Mouse (Mus musculus) megakaryocyte, embryonic 14.5 days (primary cell): ENCODE results near the gene Slc6a11. TPM values are rescaled to one million over a fixed set of nuclear protein-coding genes. Genes with fewer than 3 reads are reported as not detected.

Experiments
- H3K27me3 ChIP-seq: replicated peaks from 2 replicates; pipeline ENCODE3; 2012; ENCODE audit warnings: inconsistent platforms
- H3K36me3 ChIP-seq: replicated peaks from 2 replicates; pipeline ENCODE3; 2012; ENCODE audit warnings: low read length, inconsistent platforms, mixed read lengths
- H3K4me1 ChIP-seq: 2 replicates; pipeline ENCODE4 v1.6.1; 2012; ENCODE audit warnings: inconsistent platforms
- H3K4me3 ChIP-seq: replicated peaks from 2 replicates; pipeline ENCODE3; 2012; ENCODE audit warnings: moderate library complexity, mild to moderate bottlenecking, inconsistent platforms
- H3K9me3 ChIP-seq: 2 replicates; pipeline ENCODE4 v1.6.1; 2012; ENCODE audit warnings: inconsistent platforms
- FLI1 ChIP-seq: IDR thresholded peaks from 2 replicates; pipeline ENCODE4 v1.6.1; 2012; ENCODE audit warnings: low read length, inconsistent platforms, mixed read lengths
- GATA1 ChIP-seq: IDR thresholded peaks from 3 replicates; pipeline ENCODE4 v1.6.1; 2012; ENCODE audit warnings: mixed read lengths, low read length, inconsistent platforms, borderline replicate concordance
- polyA plus RNA-seq: library from polyadenylated mRNA; stranded (reverse); fragments of >175 nt; gene quantifications from 2 replicates; pipeline ENCODE4 v1.2.3, GENCODE M21; 2012; ENCODE audit warnings: low replicate concordance; ENCODE audit not compliant: insufficient read depth

Slc6a11 gene
- polyA plus RNA-seq, 1 experiment: not detected

DNA sequence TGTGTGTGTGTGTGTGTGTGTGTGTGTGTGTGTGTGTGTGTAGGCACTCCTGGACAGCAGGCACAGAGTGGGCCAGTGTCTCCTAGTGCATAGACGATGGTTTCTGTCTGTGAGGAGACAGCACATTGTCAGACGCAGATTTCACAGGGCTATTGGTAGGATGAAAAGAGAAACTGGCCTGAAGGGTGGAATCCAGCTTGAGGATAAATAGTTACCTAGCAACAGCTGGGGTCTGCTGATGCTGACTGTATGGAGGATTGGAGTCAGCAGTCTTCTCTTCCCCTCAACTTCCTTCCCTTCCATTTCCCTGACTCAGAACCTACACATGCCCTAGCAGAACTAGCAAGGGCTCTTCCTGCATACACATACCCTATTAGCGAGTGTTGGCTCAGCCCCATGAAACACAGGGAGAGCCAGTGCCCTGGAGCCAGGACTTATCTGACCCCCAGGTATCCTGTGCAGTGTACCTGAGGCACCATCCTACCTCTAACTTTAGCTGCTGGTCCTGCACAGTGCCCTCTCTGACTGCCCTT lies 127.7 kb downstream of the Slc6a11 start:
- no peaks in the 10 kb centered on the region for H3K36me3 ChIP-seq
- H3K4me3 ChIP-seq: no peak overlapping the region
- H3K4me1 ChIP-seq: 0 out of 2 replicates have a peak, but pooled peaks cover 3% of the 10 kb centered on the region
- peaks cover 31% of the 10 kb centered on the region for H3K27me3 ChIP-seq
- no peaks in the 10 kb centered on the region for H3K9me3 ChIP-seq
- TF ChIP-seq GATA1: no peak

- TF ChIP-seq GATA1 (no peak), FLI1 (no peak)
These were observed 130.6 kb downstream of the Slc6a11 start for GRCm38 (mm10) chr6:114261609-114262008.

GRCm38 (mm10) chr6:114264010-114264409 lies 133.0 kb downstream of the Slc6a11 start:
- Histone ChIP-seq H3K27me3 (peaks cover 32% of the 10 kb centered on the region), H3K9me3 (no peaks in the 10 kb centered on the region), H3K36me3 (no peaks in the 10 kb centered on the region), H3K4me1 (no peaks in the 10 kb centered on the region), H3K4me3 (no peak overlapping the region)
- TF ChIP-seq FLI1: no peak
- no peak for TF ChIP-seq GATA1

More at GRCm38 (mm10) chr6:114261609-114262008, 130.6 kb downstream of the Slc6a11 start:
- peaks cover 36% of the 10 kb centered on the region for H3K27me3 ChIP-seq
- H3K36me3 ChIP-seq: no peaks in the 10 kb centered on the region
- 0 out of 2 replicates have a peak, but pooled peaks cover 3% of the 10 kb centered on the region for H3K4me1 ChIP-seq
- H3K9me3 ChIP-seq: no peaks in the 10 kb centered on the region
- no peak overlapping the region for H3K4me3 ChIP-seq

GRCm38 (mm10) chr6:114264426-114264825 lies 133.4 kb downstream of the Slc6a11 start:
- no peak for TF ChIP-seq FLI1
- H3K4me3 ChIP-seq: no peak overlapping the region

GRCm38 (mm10) chr6:114266273-114266672 lies 135.2 kb downstream of the Slc6a11 start:
- Histone ChIP-seq H3K4me3 (no peak overlapping the region), H3K9me3 (no peaks in the 10 kb centered on the region)

More at GRCm38 (mm10) chr6:114264426-114264825, 133.4 kb downstream of the Slc6a11 start:
- Histone ChIP-seq H3K4me1 (no peaks in the 10 kb centered on the region), H3K36me3 (no peaks in the 10 kb centered on the region), H3K9me3 (no peaks in the 10 kb centered on the region), H3K27me3 (peaks cover 32% of the 10 kb centered on the region)

GRCm38 (mm10) chr6:114267979-114268378 lies 136.9 kb downstream of the Slc6a11 start:
- no peaks in the 10 kb centered on the region for H3K36me3 ChIP-seq
- TF ChIP-seq FLI1 (no peak), GATA1 (no peak)
- no peaks in the 10 kb centered on the region for H3K9me3 ChIP-seq
- peaks cover 19% of the 10 kb centered on the region for H3K27me3 ChIP-seq
- H3K4me3 ChIP-seq: no peak overlapping the region
- no peaks in the 10 kb centered on the region for H3K4me1 ChIP-seq

More at GRCm38 (mm10) chr6:114266273-114266672, 135.2 kb downstream of the Slc6a11 start:
- no peaks in the 10 kb centered on the region for H3K4me1 ChIP-seq
- no peaks in the 10 kb centered on the region for H3K36me3 ChIP-seq
- peaks cover 28% of the 10 kb centered on the region for H3K27me3 ChIP-seq
- no peak for TF ChIP-seq FLI1
- TF ChIP-seq GATA1: no peak

GRCm38 (mm10) chr6:114269589-114269988 lies 138.5 kb downstream of the Slc6a11 start:
- no peak overlapping the region for H3K4me3 ChIP-seq
- TF ChIP-seq GATA1 (no peak), FLI1 (no peak)

DNA sequence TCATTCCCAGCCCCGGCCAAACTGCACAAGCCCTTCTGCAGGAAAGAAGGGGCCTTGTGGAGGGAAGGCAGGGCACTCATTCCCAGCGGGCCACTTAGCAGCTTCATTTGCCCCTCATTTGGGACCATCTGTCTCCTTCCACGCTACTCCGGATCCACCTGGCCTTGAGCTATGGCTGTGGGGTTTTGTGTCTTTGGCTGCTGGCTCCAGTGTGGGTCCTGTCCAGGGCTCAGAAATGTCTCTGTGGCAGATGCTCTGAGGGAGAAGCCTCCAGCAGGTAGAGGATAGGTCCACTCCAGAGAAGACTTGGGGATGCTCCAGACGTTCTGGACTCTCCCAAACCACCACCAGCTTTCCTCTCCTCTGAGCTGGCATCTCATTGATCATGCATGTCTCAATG lies 139.8 kb downstream of the Slc6a11 start:
- Histone ChIP-seq H3K4me1 (no peaks in the 10 kb centered on the region), H3K4me3 (no peak overlapping the region), H3K36me3 (no peaks in the 10 kb centered on the region), H3K27me3 (peaks cover 28% of the 10 kb centered on the region), H3K9me3 (no peaks in the 10 kb centered on the region)
- TF ChIP-seq GATA1 (no peak), FLI1 (no peak)

More at GRCm38 (mm10) chr6:114269589-114269988, 138.5 kb downstream of the Slc6a11 start:
- no peaks in the 10 kb centered on the region for H3K4me1 ChIP-seq
- H3K27me3 ChIP-seq: peaks cover 29% of the 10 kb centered on the region
- H3K9me3 ChIP-seq: no peaks in the 10 kb centered on the region
- H3K36me3 ChIP-seq: no peaks in the 10 kb centered on the region

- no peaks in the 10 kb centered on the region for H3K9me3 ChIP-seq
- H3K27me3 ChIP-seq: peaks cover 40% of the 10 kb centered on the region
- H3K36me3 ChIP-seq: no peaks in the 10 kb centered on the region
- TF ChIP-seq FLI1 (no peak), GATA1 (no peak)
- no peaks in the 10 kb centered on the region for H3K4me1 ChIP-seq
- H3K4me3 ChIP-seq: no peak overlapping the region
These were observed 141.2 kb downstream of the Slc6a11 start for GRCm38 (mm10) chr6:114272279-114272678.

DNA sequence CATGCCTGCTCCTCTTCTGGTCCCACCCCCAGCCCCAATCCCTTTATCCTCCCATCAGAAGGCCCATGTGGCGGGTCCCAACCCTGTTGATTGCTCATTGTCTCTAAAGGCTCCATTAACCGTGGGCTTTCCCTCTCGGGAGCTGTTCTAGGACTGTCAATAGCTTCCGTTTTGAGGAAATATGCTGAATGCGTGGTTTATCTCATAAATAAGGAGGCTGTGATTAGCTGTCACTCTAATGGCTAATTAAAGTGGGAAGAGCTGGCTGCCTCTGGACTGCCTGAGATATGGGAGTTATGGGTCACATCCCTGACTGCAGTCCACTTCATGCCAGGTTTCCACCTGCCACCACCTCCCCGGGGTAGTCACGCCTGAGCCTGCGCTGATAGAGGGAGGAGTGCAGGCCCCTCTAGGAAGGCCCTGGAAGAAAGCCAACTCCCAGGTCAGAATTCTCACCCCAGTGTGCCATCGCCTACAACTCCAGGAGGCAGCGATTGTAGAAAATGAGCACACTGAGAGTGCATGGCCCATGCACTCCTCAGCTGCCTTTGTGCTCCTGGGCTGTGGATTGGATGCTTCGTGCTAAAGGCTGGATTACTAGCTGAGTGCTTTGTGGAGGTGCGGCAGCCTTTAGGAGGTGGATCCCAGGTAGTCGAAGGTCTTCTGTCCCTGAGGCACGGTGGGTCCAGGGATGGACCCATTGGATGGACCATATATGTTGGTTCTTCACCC lies 143.1 kb downstream of the Slc6a11 start:
- no peak for TF ChIP-seq FLI1
- no peak for TF ChIP-seq GATA1
- no peaks in the 10 kb centered on the region for H3K4me1 ChIP-seq
- peaks cover 37% of the 10 kb centered on the region for H3K27me3 ChIP-seq
- no peak overlapping the region for H3K4me3 ChIP-seq
- H3K36me3 ChIP-seq: no peaks in the 10 kb centered on the region
- H3K9me3 ChIP-seq: no peaks in the 10 kb centered on the region
